Mouse (Mus musculus): Measurements from ENCODE around the gene Dexi. TPM values are rescaled to one million over a fixed set of nuclear protein-coding genes. Genes with fewer than 3 reads are reported as not detected.

Gene Dexi
- total and polyA plus RNA-seq, 2 experiments = 8.9 to 70.0 TPM

GRCm38 (mm10) chr16:10489483-10489882 is 53.4 kb downstream of the Dexi start:
- TF ChIP-seq CTCF (IDR thresholded peaks at IDR 0.05; ENCODE audit: low read depth, low read length) (no peak), POLR2A (IDR thresholded peaks at IDR 0.05; ENCODE audit: extremely low read depth, insufficient read depth, low read length) (no peak)
- Histone ChIP-seq H3K27ac (replicated peaks; ENCODE audit: insufficient read depth, low read depth, low read length) (no peak overlapping the region), H3K9ac (ENCODE audit: low read depth, low read length) (peak overlapping the region; percentile 38; the same call in 1 of the 2 replicates), H3K79me2 (ENCODE audit: control insufficient read depth, insufficient read depth, low read length) (no peaks in the 10 kb centered on the region), H3K36me3 (ENCODE audit: control insufficient read depth, insufficient read depth, low read length) (no peaks in the 10 kb centered on the region), H3K4me3 (ENCODE audit: insufficient read depth, low read depth, low read length) (peak overlapping the region; percentile 49), H3K27me3 (ENCODE audit: control insufficient read depth, insufficient read depth, low read length) (no peaks in the 10 kb centered on the region), H3K4me1 (ENCODE audit: control insufficient read depth, insufficient read depth, low read length) (peaks cover 3% of the 10 kb centered on the region; the same call in 1 of the 2 replicates)
- no peak for DNase-seq (ENCODE audit: extremely low read depth, low read depth, low spot score)
- WGBS = 6% methylated on average over 9 of the region's 9 CpGs

GRCm38 (mm10) chr16:10488769-10489481 is 53.9 kb downstream of the Dexi start:
- Histone ChIP-seq H3K27me3 (ENCODE audit: control insufficient read depth, insufficient read depth, low read length) (no peaks in the 10 kb centered on the region), H3K36me3 (ENCODE audit: control insufficient read depth, insufficient read depth, low read length) (no peaks in the 10 kb centered on the region), H3K27ac (replicated peaks; ENCODE audit: insufficient read depth, low read depth, low read length) (no peak overlapping the region), H3K4me3 (ENCODE audit: insufficient read depth, low read depth, low read length) (no peak overlapping the region), H3K9ac (ENCODE audit: low read depth, low read length) (no peak overlapping the region), H3K4me1 (ENCODE audit: control insufficient read depth, insufficient read depth, low read length) (peaks cover 3% of the 10 kb centered on the region; the same call in 1 of the 2 replicates), H3K79me2 (ENCODE audit: control insufficient read depth, insufficient read depth, low read length) (no peaks in the 10 kb centered on the region)
- no peak for TF ChIP-seq CTCF (IDR thresholded peaks at IDR 0.05; ENCODE audit: low read depth, low read length)
- TF ChIP-seq POLR2A (IDR thresholded peaks at IDR 0.05; ENCODE audit: extremely low read depth, insufficient read depth, low read length) = no peak
- WGBS = 86% methylated on average over 7 of the region's 7 CpGs
- DNase-seq (ENCODE audit: extremely low read depth, low read depth, low spot score) = no peak

- Histone ChIP-seq H3K4me3 (ENCODE audit: insufficient read depth, low read depth, low read length) (no peak overlapping the region), H3K27me3 (ENCODE audit: control insufficient read depth, insufficient read depth, low read length) (no peaks in the 10 kb centered on the region), H3K27ac (replicated peaks; ENCODE audit: insufficient read depth, low read depth, low read length) (no peak overlapping the region), H3K4me1 (ENCODE audit: control insufficient read depth, insufficient read depth, low read length) (peaks cover 3% of the 10 kb centered on the region; the same call in 1 of the 2 replicates), H3K36me3 (ENCODE audit: control insufficient read depth, insufficient read depth, low read length) (no peaks in the 10 kb centered on the region), H3K9ac (ENCODE audit: low read depth, low read length) (no peak overlapping the region), H3K79me2 (ENCODE audit: control insufficient read depth, insufficient read depth, low read length) (no peaks in the 10 kb centered on the region)
- TF ChIP-seq POLR2A (IDR thresholded peaks at IDR 0.05; ENCODE audit: extremely low read depth, insufficient read depth, low read length) (no peak), CTCF (IDR thresholded peaks at IDR 0.05; ENCODE audit: low read depth, low read length) (no peak)
- DNase-seq (ENCODE audit: extremely low read depth, low read depth, low spot score) = no peak
- 77% methylated on average over 8 of the region's 8 CpGs for WGBS
Observed at GRCm38 (mm10) chr16:10487895-10488493, 54.9 kb downstream of the Dexi start.

- H3K36me3 ChIP-seq (ENCODE audit: control insufficient read depth, insufficient read depth, low read length) = no peaks in the 10 kb centered on the region
- no peak overlapping the region for H3K27ac ChIP-seq (replicated peaks; ENCODE audit: insufficient read depth, low read depth, low read length)
- peaks cover 3% of the 10 kb centered on the region; the same call in 1 of the 2 replicates for H3K4me1 ChIP-seq (ENCODE audit: control insufficient read depth, insufficient read depth, low read length)
- H3K9ac ChIP-seq (ENCODE audit: low read depth, low read length) = no peak overlapping the region
- TF ChIP-seq POLR2A (IDR thresholded peaks at IDR 0.05; ENCODE audit: extremely low read depth, insufficient read depth, low read length) (no peak), CTCF (IDR thresholded peaks at IDR 0.05; ENCODE audit: low read depth, low read length) (no peak)
- DNase-seq (ENCODE audit: extremely low read depth, low read depth, low spot score) = no peak
- H3K4me3 ChIP-seq (ENCODE audit: insufficient read depth, low read depth, low read length) = no peak overlapping the region
- 65% methylated on average over 3 of the region's 3 CpGs for WGBS
- no peaks in the 10 kb centered on the region for H3K79me2 ChIP-seq (ENCODE audit: control insufficient read depth, insufficient read depth, low read length)
- H3K27me3 ChIP-seq (ENCODE audit: control insufficient read depth, insufficient read depth, low read length) = no peaks in the 10 kb centered on the region
Observed at GRCm38 (mm10) chr16:10486993-10487392, 55.9 kb downstream of the Dexi start.

- peak; percentile 21 for DNase-seq (ENCODE audit: extremely low read depth, low read depth, low spot score)
- H3K4me1 ChIP-seq (ENCODE audit: control insufficient read depth, insufficient read depth, low read length) = no peaks in the 10 kb centered on the region
- H3K36me3 ChIP-seq (ENCODE audit: control insufficient read depth, insufficient read depth, low read length) = no peaks in the 10 kb centered on the region
- 70% methylated on average over 4 of the region's 4 CpGs for WGBS
- no peak overlapping the region for H3K9ac ChIP-seq (ENCODE audit: low read depth, low read length)
- H3K4me3 ChIP-seq (ENCODE audit: insufficient read depth, low read depth, low read length) = no peak overlapping the region
- TF ChIP-seq CTCF (IDR thresholded peaks at IDR 0.05; ENCODE audit: low read depth, low read length) (no peak), POLR2A (IDR thresholded peaks at IDR 0.05; ENCODE audit: extremely low read depth, insufficient read depth, low read length) (no peak)
- H3K27ac ChIP-seq (replicated peaks; ENCODE audit: insufficient read depth, low read depth, low read length) = no peak overlapping the region
- no peaks in the 10 kb centered on the region for H3K79me2 ChIP-seq (ENCODE audit: control insufficient read depth, insufficient read depth, low read length)
- no peaks in the 10 kb centered on the region for H3K27me3 ChIP-seq (ENCODE audit: control insufficient read depth, insufficient read depth, low read length)
Observed at GRCm38 (mm10) chr16:10482343-10482742, 60.5 kb downstream of the Dexi start.

- peaks cover 4% of the 10 kb centered on the region; the same call in 1 of the 2 replicates for H3K4me1 ChIP-seq (ENCODE audit: control insufficient read depth, insufficient read depth, low read length)
- H3K27ac ChIP-seq (replicated peaks; ENCODE audit: insufficient read depth, low read depth, low read length) = no peak within 1 kb of the TSS
- TF ChIP-seq POLR2A (IDR thresholded peaks at IDR 0.05; ENCODE audit: extremely low read depth, insufficient read depth, low read length) (no peak), CTCF (IDR thresholded peaks at IDR 0.05; ENCODE audit: low read depth, low read length) (no peak)
- no peaks in the 10 kb centered on the region for H3K36me3 ChIP-seq (ENCODE audit: control insufficient read depth, insufficient read depth, low read length)
- no peak within 1 kb of the TSS for H3K9ac ChIP-seq (ENCODE audit: low read depth, low read length)
- 74% methylated on average over 5 of the region's 5 CpGs for WGBS
- DNase-seq (ENCODE audit: extremely low read depth, low read depth, low spot score) = no peak
- no peaks in the 10 kb centered on the region for H3K79me2 ChIP-seq (ENCODE audit: control insufficient read depth, insufficient read depth, low read length)
- H3K4me3 ChIP-seq (ENCODE audit: insufficient read depth, low read depth, low read length) = peak within 1 kb of the TSS; percentile 38; the same call in 1 of the 2 replicates
- no peaks in the 10 kb centered on the region for H3K27me3 ChIP-seq (ENCODE audit: control insufficient read depth, insufficient read depth, low read length)
Observed at GRCm38 (mm10) chr16:10479857-10480256, 63.0 kb downstream of the Dexi start, which contains the start of gene Ciita. Gene Ciita, plus strand, starts transcription at chr16:10480059.
